8 mouse cellular contexts compared by ENCODE assay signal in genomic region chr10:80432936-80433512, GRCm38 (mm10). TPM values are rescaled to one million over a fixed set of nuclear protein-coding genes. Genes with fewer than 3 reads are reported as not detected.
A peak's percentile ranks its signal among the peaks of the same experiment; 100 is the strongest.
DNase-seq lines count a peak whose midpoint lies in the region; ATAC-seq and TF ChIP-seq lines count a peak whose summit lies in the region.

No protein-coding gene starts in this region.

- peaks cover 5% of the 10 kb centered on the region for H3K4me1 ChIP-seq in cerebellum, adult 2 months (ENCODE audit: control insufficient read depth, insufficient read depth, low read length)
- peaks cover 79% of the 10 kb centered on the region for H3K4me1 ChIP-seq in E14TG2a.4 (replicated peaks; ENCODE audit: low read depth, low read length)
- H3K4me1 ChIP-seq in forebrain, embryonic 12.5 days: peaks cover 31% of the 10 kb centered on the region
- H3K4me1 ChIP-seq in intestine, embryonic 14.5 days (replicated peaks; ENCODE audit: control insufficient read depth, insufficient read depth, low read length): peaks cover 27% of the 10 kb centered on the region
- H3K4me1 ChIP-seq in liver, embryonic 15.5 days (replicated peaks): peaks cover 70% of the 10 kb centered on the region

- peak overlapping the region; percentile 99 for H3K9ac ChIP-seq in forebrain, embryonic 12.5 days
- peak overlapping the region; percentile 98 for H3K9ac ChIP-seq in intestine, embryonic 14.5 days (ENCODE audit: low read length)
- peak overlapping the region; percentile 100 for H3K9ac ChIP-seq in liver, embryonic 15.5 days

- peak overlapping the region; percentile 62 for H3K4me3 ChIP-seq in cerebellum, adult 2 months (replicated peaks; ENCODE audit: insufficient read depth, low read depth, low read length)
- H3K4me3 ChIP-seq in E14TG2a.4 (replicated peaks; ENCODE audit: low read length): peak overlapping the region; percentile 99
- H3K4me3 ChIP-seq in forebrain, embryonic 12.5 days (replicated peaks): peak overlapping the region; percentile 99
- H3K4me3 ChIP-seq in intestine, embryonic 14.5 days (ENCODE audit: low read depth, low read length): peak overlapping the region; percentile 52
- peak overlapping the region; percentile 100 for H3K4me3 ChIP-seq in liver, embryonic 15.5 days (replicated peaks)

- no peaks in the 10 kb centered on the region for H3K27me3 ChIP-seq in cerebellum, adult 2 months (ENCODE audit: control insufficient read depth, insufficient read depth, low read length)
- no peaks in the 10 kb centered on the region for H3K27me3 ChIP-seq in E14TG2a.4 (ENCODE audit: insufficient read depth, low read length)
- peaks cover 4% of the 10 kb centered on the region; the same call in 1 of the 2 replicates for H3K27me3 ChIP-seq in forebrain, embryonic 12.5 days
- no peaks in the 10 kb centered on the region for H3K27me3 ChIP-seq in intestine, embryonic 14.5 days (replicated peaks; ENCODE audit: control insufficient read depth, insufficient read depth, low read length)
- H3K27me3 ChIP-seq in liver, embryonic 15.5 days: no peaks in the 10 kb centered on the region; the same call in 1 of the 2 replicates

- H3K9me3 ChIP-seq in E14TG2a.4 (ENCODE audit: low read length): no peaks in the 10 kb centered on the region
- no peaks in the 10 kb centered on the region for H3K9me3 ChIP-seq in forebrain, embryonic 12.5 days
- H3K9me3 ChIP-seq in intestine, embryonic 14.5 days (ENCODE audit: control insufficient read depth, low read length): no peaks in the 10 kb centered on the region
- H3K9me3 ChIP-seq in liver, embryonic 15.5 days (replicated peaks): no peaks in the 10 kb centered on the region

- TF ChIP-seq CTCF in cerebellum, adult 2 months (IDR thresholded peaks at IDR 0.05; ENCODE audit: borderline replicate concordance, insufficient read depth, low read depth, low read length): no peak
- no peak for TF ChIP-seq CTCF in E14TG2a.4 (conservative IDR thresholded peaks at IDR 0.05; ENCODE audit: low read length)

- peak; percentile 47 for ATAC-seq in forebrain, embryonic 12.5 days (ENCODE audit: low FRiP score)
- ATAC-seq in intestine, embryonic 14.5 days (replicated peaks; ENCODE audit: low FRiP score, low TSS enrichment, low read depth): peak; percentile 40
- no peak for ATAC-seq in liver, embryonic 15.5 days (ENCODE audit: insufficient read depth)

- WGBS in cerebellum, adult 2 months: under 1% methylated on average over 59 of the region's 60 CpGs
- under 1% methylated on average over 56 of the region's 60 CpGs for WGBS in forebrain, embryonic 12.5 days
- under 1% methylated on average over 47 of the region's 60 CpGs for WGBS in intestine, embryonic 14.5 days
- under 1% methylated on average over 60 of the region's 60 CpGs for WGBS in liver, embryonic 15.5 days (ENCODE audit: insufficient replicate concordance)

- TF ChIP-seq POLR2A in cerebellum, adult 2 months (IDR thresholded peaks at IDR 0.05; ENCODE audit: borderline replicate concordance, insufficient read depth, low read length): no peak

- DNase-seq in cerebellum, adult 2 months: peak in 1 of 2 experiments; percentile 52
- no peak for DNase-seq in cerebellum, adult 11 months
- DNase-seq in intestine, embryonic 14.5 days (ENCODE audit: low spot score): peak; percentile 80
- DNase-seq in retina, embryonic 14.5 days (ENCODE audit: low spot score): peak; percentile 71
- no peak for DNase-seq in urinary bladder, adult 18-20 months (ENCODE audit: low spot score in 2 of 2)

- peaks cover 34% of the 10 kb centered on the region for H3K36me3 ChIP-seq in E14TG2a.4 (ENCODE audit: insufficient read depth, low read length)
- H3K36me3 ChIP-seq in forebrain, embryonic 12.5 days (replicated peaks): peaks cover 30% of the 10 kb centered on the region
- H3K36me3 ChIP-seq in intestine, embryonic 14.5 days (ENCODE audit: control insufficient read depth, insufficient read depth, low read length): peaks cover 34% of the 10 kb centered on the region
- peaks cover 33% of the 10 kb centered on the region for H3K36me3 ChIP-seq in liver, embryonic 15.5 days (replicated peaks)

- peak overlapping the region; percentile 88 for H3K4me2 ChIP-seq in forebrain, embryonic 12.5 days
- H3K4me2 ChIP-seq in intestine, embryonic 14.5 days (ENCODE audit: low read length): peak overlapping the region; percentile 88
- peak overlapping the region; percentile 84 for H3K4me2 ChIP-seq in liver, embryonic 15.5 days

- peak overlapping the region; percentile 78 for H3K27ac ChIP-seq in cerebellum, adult 2 months (ENCODE audit: insufficient read depth, low read length)
- peak overlapping the region; percentile 96 for H3K27ac ChIP-seq in forebrain, embryonic 12.5 days
- peak overlapping the region; percentile 97 for H3K27ac ChIP-seq in intestine, embryonic 14.5 days (ENCODE audit: low read depth)
- H3K27ac ChIP-seq in liver, embryonic 15.5 days (replicated peaks): peak overlapping the region; percentile 98

RNA-seq across cellular contexts. Expression of gene Tcf3, which starts 0.4 kb away (rescaled TPM):
- polyA plus RNA-seq in cerebellum, adult 2 months (2012; rRNA removed): 34.2 and 38.8 TPM in 2 replicates
- polyA plus RNA-seq in forebrain, embryonic 12.5 days (2016; fragmentation: Nextera tagmentation; extraction: Ambion mirVana): 203 and 205 TPM in 2 replicates
- 106 and 114 TPM in 2 replicates for polyA plus RNA-seq in intestine, embryonic 14.5 days (2014; fragmentation: Nextera tagmentation; extraction: Ambion mirVana)
- 52.8 and 59.5 TPM in 2 replicates for polyA plus RNA-seq in liver, embryonic 15.5 days (2015; fragmentation: Nextera tagmentation; extraction: Ambion mirVana)

RNA-seq across cellular contexts. Expression of gene Uqcr11, which starts 26.4 kb away (rescaled TPM):
- polyA plus RNA-seq in cerebellum, adult 2 months (2012; rRNA removed): 1,410 and 1,545 TPM in 2 replicates
- 371 and 400 TPM in 2 replicates for polyA plus RNA-seq in forebrain, embryonic 12.5 days (2016; fragmentation: Nextera tagmentation; extraction: Ambion mirVana)
- polyA plus RNA-seq in intestine, embryonic 14.5 days (2014; fragmentation: Nextera tagmentation; extraction: Ambion mirVana): 941 and 1,108 TPM in 2 replicates
- polyA plus RNA-seq in liver, embryonic 15.5 days (2015; fragmentation: Nextera tagmentation; extraction: Ambion mirVana): 526 and 581 TPM in 2 replicates

RNA-seq across cellular contexts. Expression of gene Mbd3, which starts 33.7 kb away (rescaled TPM):
- 193 and 199 TPM in 2 replicates for polyA plus RNA-seq in cerebellum, adult 2 months (2012; rRNA removed)
- polyA plus RNA-seq in forebrain, embryonic 12.5 days (2016; fragmentation: Nextera tagmentation; extraction: Ambion mirVana): 312 and 327 TPM in 2 replicates
- 203 and 206 TPM in 2 replicates for polyA plus RNA-seq in intestine, embryonic 14.5 days (2014; fragmentation: Nextera tagmentation; extraction: Ambion mirVana)
- 63.2 and 74.5 TPM in 2 replicates for polyA plus RNA-seq in liver, embryonic 15.5 days (2015; fragmentation: Nextera tagmentation; extraction: Ambion mirVana)

RNA-seq across cellular contexts. Expression of gene Mex3d, which starts 45.6 kb away (rescaled TPM):
- 16.1 and 16.2 TPM in 2 replicates for polyA plus RNA-seq in cerebellum, adult 2 months (2012; rRNA removed)
- 17.3 and 21.3 TPM in 2 replicates for polyA plus RNA-seq in forebrain, embryonic 12.5 days (2016; fragmentation: Nextera tagmentation; extraction: Ambion mirVana)
- 5.3 and 6.7 TPM in 2 replicates for polyA plus RNA-seq in intestine, embryonic 14.5 days (2014; fragmentation: Nextera tagmentation; extraction: Ambion mirVana)
- polyA plus RNA-seq in liver, embryonic 15.5 days (2015; fragmentation: Nextera tagmentation; extraction: Ambion mirVana): 0.78 and 0.92 TPM in 2 replicates

Comparison
In these comparisons a context has a peak if more than half of its experiments do, and no peak if none do; other contexts are left out.
1. DNase-seq: peak in intestine, embryonic 14.5 days (single experiment) and retina, embryonic 14.5 days (single experiment); none in cerebellum, adult 11 months (single experiment) and urinary bladder, adult 18-20 months (0 of 2).
2. Peak in every context shown above with its lines, with median percentiles within 50 percentile points of each other: H3K27ac ChIP-seq, H3K4me3 ChIP-seq, H3K4me2 ChIP-seq and H3K9ac ChIP-seq.